In genomic region chr7:81553589-81553988, GRCm38 (mm10) we compare ENCODE assay signal across 32 mouse cellular contexts. TPM values are rescaled to one million over a fixed set of nuclear protein-coding genes. Genes with fewer than 3 reads are reported as not detected.
A peak's percentile ranks its signal among the peaks of the same experiment; 100 is the strongest.
DNase-seq lines count a peak whose midpoint lies in the region; ATAC-seq lines count a peak whose summit lies in the region.
"Had no signal": no experiment of that assay in that cellular context is flagged by ENCODE, and none has a peak within 500 bp of the region (broad histone marks: within the 10 kb centered on the region; RNA-seq: fewer than 3 reads in every experiment).

No protein-coding gene starts in this region.

- peak; percentile 61; the same call in 1 of the 2 replicates for ATAC-seq in hindbrain, embryonic 16.5 days
- ATAC-seq in hindbrain, embryonic 13.5 days (ENCODE audit: low FRiP score): no peak
- ATAC-seq in midbrain, embryonic 14.5 days (ENCODE audit: low FRiP score, low TSS enrichment): no peak
- no peak for ATAC-seq in midbrain, embryonic 16.5 days
- ATAC-seq in megakaryocyte, adult 5-6 weeks (ENCODE audit: poor library complexity, severe bottlenecking): no peak
- ATAC-seq: activated CD4-positive, CD25-positive, alpha-beta regulatory T cell, adult 4 months; CD4-positive, CD25-positive, alpha-beta regulatory T cell, adult 4 months; forebrain, embryonic 13.5 days; intestine, embryonic 15.5 days had no signal

- no peaks in the 10 kb centered on the region for H3K27me3 ChIP-seq in hindbrain, embryonic 16.5 days (replicated peaks; ENCODE audit: control insufficient read depth, insufficient read depth, low read length)
- H3K27me3 ChIP-seq in hindbrain, embryonic 13.5 days: no peaks in the 10 kb centered on the region
- no peaks in the 10 kb centered on the region for H3K27me3 ChIP-seq in midbrain, embryonic 14.5 days (ENCODE audit: control insufficient read depth, insufficient read depth, low read length)
- no peaks in the 10 kb centered on the region for H3K27me3 ChIP-seq in midbrain, embryonic 16.5 days (ENCODE audit: control insufficient read depth, insufficient read depth, low read depth, low read length)
- H3K27me3 ChIP-seq: embryonic facial prominence, embryonic 13.5 days; forebrain, embryonic 13.5 days; heart, embryonic 12.5 days; heart, embryonic 15.5 days; intestine, embryonic 15.5 days had no signal

- 34% methylated on average over 4 of the region's 4 CpGs for WGBS in hindbrain, embryonic 16.5 days
- WGBS in hindbrain, embryonic 13.5 days: 41% methylated on average over 4 of the region's 4 CpGs
- 45% methylated on average over 4 of the region's 4 CpGs for WGBS in midbrain, embryonic 14.5 days
- 38% methylated on average over 4 of the region's 4 CpGs for WGBS in midbrain, embryonic 16.5 days

- H3K9me3 ChIP-seq in hindbrain, embryonic 16.5 days (ENCODE audit: control insufficient read depth, low read length): no peaks in the 10 kb centered on the region
- no peaks in the 10 kb centered on the region for H3K9me3 ChIP-seq in hindbrain, embryonic 13.5 days
- no peaks in the 10 kb centered on the region for H3K9me3 ChIP-seq in midbrain, embryonic 14.5 days (ENCODE audit: control insufficient read depth, low read length)
- no peaks in the 10 kb centered on the region for H3K9me3 ChIP-seq in midbrain, embryonic 16.5 days (replicated peaks; ENCODE audit: control insufficient read depth, low read length, poor library complexity, severe bottlenecking)
- H3K9me3 ChIP-seq: embryonic facial prominence, embryonic 10.5 days; embryonic facial prominence, embryonic 13.5 days; forebrain, embryonic 10.5 days; forebrain, embryonic 13.5 days; heart, embryonic 12.5 days; heart, embryonic 15.5 days; hindbrain, embryonic 10.5 days; intestine, embryonic 15.5 days had no signal

- DNase-seq in midbrain, embryonic 14.5 days: peak; percentile 47
- DNase-seq in MN1 (ENCODE audit: low spot score): peak; percentile 27
- DNase-seq in brain, adult 2 months (ENCODE audit: low read depth, low spot score): peak; percentile 34
- DNase-seq in adrenal gland, adult 18-20 months (ENCODE audit: low spot score in 2 of 2): no peak
- DNase-seq: adrenal gland, postnatal 10 days; adrenal gland, postnatal 36 days; cerebellum, adult 11-12 months; cerebellum, adult 8-10 months; cerebellum, postnatal 36 days; embryo, embryonic 11 days; gastrocnemius, postnatal 25 days; heart, adult 18-20 months; heart, postnatal 36 days had no signal

- no peak overlapping the region for H3K4me2 ChIP-seq in hindbrain, embryonic 16.5 days (ENCODE audit: low read length)
- no peak overlapping the region for H3K4me2 ChIP-seq in hindbrain, embryonic 13.5 days
- H3K4me2 ChIP-seq in midbrain, embryonic 14.5 days (ENCODE audit: low read length): no peak overlapping the region
- H3K4me2 ChIP-seq in midbrain, embryonic 16.5 days (ENCODE audit: low read length): no peak overlapping the region
- H3K4me2 ChIP-seq: embryonic facial prominence, embryonic 13.5 days; forebrain, embryonic 13.5 days; heart, embryonic 12.5 days; heart, embryonic 15.5 days; intestine, embryonic 15.5 days had no signal

- no peak overlapping the region for H3K9ac ChIP-seq in hindbrain, embryonic 16.5 days (ENCODE audit: low read depth, low read length)
- no peak overlapping the region for H3K9ac ChIP-seq in hindbrain, embryonic 13.5 days
- H3K9ac ChIP-seq in midbrain, embryonic 14.5 days (replicated peaks; ENCODE audit: low read length): no peak overlapping the region
- no peak overlapping the region for H3K9ac ChIP-seq in midbrain, embryonic 16.5 days (ENCODE audit: low read depth, low read length)
- H3K9ac ChIP-seq: embryonic facial prominence, embryonic 13.5 days; forebrain, embryonic 13.5 days; heart, embryonic 12.5 days; heart, embryonic 15.5 days; intestine, embryonic 15.5 days had no signal

- H3K4me3 ChIP-seq in hindbrain, embryonic 16.5 days (ENCODE audit: low read length): no peak overlapping the region
- no peak overlapping the region for H3K4me3 ChIP-seq in hindbrain, embryonic 13.5 days
- no peak overlapping the region for H3K4me3 ChIP-seq in midbrain, embryonic 14.5 days (replicated peaks; ENCODE audit: low read depth, low read length)
- H3K4me3 ChIP-seq in midbrain, embryonic 16.5 days (ENCODE audit: low read depth, low read length): no peak overlapping the region
- H3K4me3 ChIP-seq: embryonic facial prominence, embryonic 10.5 days; embryonic facial prominence, embryonic 13.5 days; erythroblast, embryonic 14.5 days; forebrain, embryonic 10.5 days; forebrain, embryonic 13.5 days; heart, embryonic 12.5 days; heart, embryonic 15.5 days; hindbrain, embryonic 10.5 days; intestine, embryonic 15.5 days had no signal

- no peaks in the 10 kb centered on the region for H3K4me1 ChIP-seq in hindbrain, embryonic 16.5 days (ENCODE audit: control insufficient read depth, insufficient read depth, low read depth, low read length)
- peaks cover 11% of the 10 kb centered on the region; the same call in 1 of the 2 replicates for H3K4me1 ChIP-seq in hindbrain, embryonic 13.5 days (replicated peaks)
- H3K4me1 ChIP-seq in midbrain, embryonic 14.5 days (ENCODE audit: control insufficient read depth, insufficient read depth, low read length): no peaks in the 10 kb centered on the region
- H3K4me1 ChIP-seq in midbrain, embryonic 16.5 days (ENCODE audit: control insufficient read depth, insufficient read depth, low read length): 0 out of 2 replicates have a peak, but pooled peaks cover 3% of the 10 kb centered on the region
- H3K4me1 ChIP-seq: embryonic facial prominence, embryonic 13.5 days; forebrain, embryonic 13.5 days had no signal

- H3K27ac ChIP-seq in hindbrain, embryonic 16.5 days (ENCODE audit: low read depth, low read length): no peak overlapping the region
- no peak overlapping the region for H3K27ac ChIP-seq in hindbrain, embryonic 13.5 days
- no peak overlapping the region for H3K27ac ChIP-seq in midbrain, embryonic 14.5 days (replicated peaks; ENCODE audit: low read depth, low read length)
- H3K27ac ChIP-seq in midbrain, embryonic 16.5 days (ENCODE audit: low read length): no peak overlapping the region
- H3K27ac ChIP-seq: embryonic facial prominence, embryonic 10.5 days; embryonic facial prominence, embryonic 13.5 days; forebrain, embryonic 10.5 days; forebrain, embryonic 13.5 days; heart, embryonic 15.5 days; hindbrain, embryonic 10.5 days; intestine, embryonic 15.5 days had no signal

- no peaks in the 10 kb centered on the region for H3K36me3 ChIP-seq in hindbrain, embryonic 16.5 days (ENCODE audit: control insufficient read depth, insufficient read depth, low read length)
- H3K36me3 ChIP-seq in hindbrain, embryonic 13.5 days: no peaks in the 10 kb centered on the region
- no peaks in the 10 kb centered on the region for H3K36me3 ChIP-seq in midbrain, embryonic 14.5 days (ENCODE audit: control insufficient read depth, insufficient read depth, low read length)
- H3K36me3 ChIP-seq in midbrain, embryonic 16.5 days (ENCODE audit: control insufficient read depth, insufficient read depth, low read length): no peaks in the 10 kb centered on the region
- H3K36me3 ChIP-seq: embryonic facial prominence, embryonic 10.5 days; embryonic facial prominence, embryonic 13.5 days; forebrain, embryonic 10.5 days; hindbrain, embryonic 10.5 days; intestine, embryonic 15.5 days had no signal

RNA-seq across cellular contexts. Expression of gene Fsd2, which starts 13.2 kb away (rescaled TPM):
- 0.15 and 0.57 TPM in 2 replicates for polyA plus RNA-seq in hindbrain, embryonic 16.5 days (2015; fragmentation: Nextera tagmentation; extraction: Ambion mirVana)
- polyA plus RNA-seq in hindbrain, embryonic 13.5 days (2015; fragmentation: Nextera tagmentation; extraction: Ambion mirVana): 0.09 and 0.25 TPM in 2 replicates
- polyA plus RNA-seq in midbrain, embryonic 14.5 days (2014; fragmentation: Nextera tagmentation; extraction: Ambion mirVana): 0.07 and 0.20 TPM in 2 replicates
- polyA plus RNA-seq in midbrain, embryonic 16.5 days (2015; fragmentation: Nextera tagmentation; extraction: Ambion mirVana): 0.19 and 0.25 TPM in 2 replicates
- total RNA-seq in adrenal gland, adult 18-20 months (2021): 1 to 10 TPM in 1 of 2 experiments, under 1 TPM in 1; 0.66 to 6.2 TPM
- total RNA-seq in megakaryocyte, adult 5-6 weeks (2015): 0.05 TPM in 1 of 2 replicates, not detected in the other
- total RNA-seq in megakaryocyte, adult 5-6 weeks (2017): 0.11 TPM in 1 of 2 replicates, not detected in the other
- total RNA-seq: MEL had no signal
- polyA plus RNA-seq: C2C12; embryonic facial prominence, embryonic 10.5 days; erythroblast, embryonic 14.5 days had no signal

RNA-seq across cellular contexts. Expression of gene Whamm, which starts 17.5 kb away (rescaled TPM):
- 2.0 and 6.0 TPM in 2 replicates for polyA plus RNA-seq in hindbrain, embryonic 16.5 days (2015; fragmentation: Nextera tagmentation; extraction: Ambion mirVana)
- 6.2 TPM in 2 replicates for polyA plus RNA-seq in hindbrain, embryonic 13.5 days (2015; fragmentation: Nextera tagmentation; extraction: Ambion mirVana)
- polyA plus RNA-seq in midbrain, embryonic 14.5 days (2014; fragmentation: Nextera tagmentation; extraction: Ambion mirVana): 9.9 and 10.1 TPM in 2 replicates
- 4.3 TPM in 2 replicates for polyA plus RNA-seq in midbrain, embryonic 16.5 days (2015; fragmentation: Nextera tagmentation; extraction: Ambion mirVana)
- total RNA-seq in adrenal gland, adult 18-20 months (2021): 10 to 100 TPM; 18.9 to 20.1 TPM
- total RNA-seq in megakaryocyte, adult 5-6 weeks (2015): 13.9 and 14.1 TPM in 2 replicates
- total RNA-seq in megakaryocyte, adult 5-6 weeks (2017): 15.9 and 16.9 TPM in 2 replicates

RNA-seq across cellular contexts. Expression of gene BC048679, which starts 55.5 kb away (rescaled TPM):
- not detected in 2 replicates for polyA plus RNA-seq in hindbrain, embryonic 16.5 days (2015; fragmentation: Nextera tagmentation; extraction: Ambion mirVana)
- polyA plus RNA-seq in hindbrain, embryonic 13.5 days (2015; fragmentation: Nextera tagmentation; extraction: Ambion mirVana): not detected in 2 replicates
- polyA plus RNA-seq in midbrain, embryonic 14.5 days (2014; fragmentation: Nextera tagmentation; extraction: Ambion mirVana): not detected in 2 replicates
- polyA plus RNA-seq in midbrain, embryonic 16.5 days (2015; fragmentation: Nextera tagmentation; extraction: Ambion mirVana): not detected in 2 replicates
- total RNA-seq in adrenal gland, adult 18-20 months (2021): not detected
- not detected in 2 replicates for total RNA-seq in megakaryocyte, adult 5-6 weeks (2015)
- total RNA-seq in megakaryocyte, adult 5-6 weeks (2017): not detected in 2 replicates
- total RNA-seq: adrenal gland, postnatal 10 days; adrenal gland, postnatal 36 days; heart, adult 18-20 months; heart, postnatal 10 days; heart, postnatal 36 days; MEL had no signal
- polyA plus RNA-seq: activated CD4-positive, CD25-positive, alpha-beta regulatory T cell, adult 4 months; C2C12; CD4-positive, CD25-positive, alpha-beta regulatory T cell, adult 4 months; cortical plate, adult 2 months; embryonic facial prominence, embryonic 13.5 days; erythroblast, embryonic 14.5 days; forebrain, embryonic 13.5 days; heart, embryonic 12.5 days; heart, embryonic 15.5 days; intestine, embryonic 15.5 days had no signal

RNA-seq across cellular contexts. Expression of gene Ap3b2, which starts 59.9 kb away (rescaled TPM):
- polyA plus RNA-seq in hindbrain, embryonic 16.5 days (2015; fragmentation: Nextera tagmentation; extraction: Ambion mirVana): 149 and 164 TPM in 2 replicates
- 121 and 134 TPM in 2 replicates for polyA plus RNA-seq in hindbrain, embryonic 13.5 days (2015; fragmentation: Nextera tagmentation; extraction: Ambion mirVana)
- 125 and 138 TPM in 2 replicates for polyA plus RNA-seq in midbrain, embryonic 14.5 days (2014; fragmentation: Nextera tagmentation; extraction: Ambion mirVana)
- polyA plus RNA-seq in midbrain, embryonic 16.5 days (2015; fragmentation: Nextera tagmentation; extraction: Ambion mirVana): 161 TPM in 2 replicates
- total RNA-seq in adrenal gland, adult 18-20 months (2021): 10 to 100 TPM in 1 of 2 experiments, 1 to 10 TPM in 1; 9.8 to 12.3 TPM
- not detected in 2 replicates for total RNA-seq in megakaryocyte, adult 5-6 weeks (2015)
- not detected in 2 replicates for total RNA-seq in megakaryocyte, adult 5-6 weeks (2017)
- total RNA-seq: heart, adult 18-20 months; MEL had no signal
- polyA plus RNA-seq: activated CD4-positive, CD25-positive, alpha-beta regulatory T cell, adult 4 months; C2C12; CD4-positive, CD25-positive, alpha-beta regulatory T cell, adult 4 months; erythroblast, embryonic 14.5 days had no signal

Comparison
In these comparisons a context has a peak if more than half of its experiments do, and no peak if none do; other contexts are left out.
1. DNase-seq: peak in midbrain, embryonic 14.5 days (single experiment), MN1 (single experiment) and brain, adult 2 months (single experiment); none in adrenal gland, adult 18-20 months (0 of 2).